Mouse (Mus musculus) lung, adult 18-20 months (tissue): ENCODE measurements around the gene Myo1g.
A peak's percentile ranks its signal among the peaks of the same experiment; 100 is the strongest.

Source experiments
- DNase-seq, 2 experiments: peaks; one replicate each; pipeline ENCODE4 v3.0.0; 2022; ENCODE audit warnings: mixed read lengths in 2 of 2

Myo1g gene

DNA sequence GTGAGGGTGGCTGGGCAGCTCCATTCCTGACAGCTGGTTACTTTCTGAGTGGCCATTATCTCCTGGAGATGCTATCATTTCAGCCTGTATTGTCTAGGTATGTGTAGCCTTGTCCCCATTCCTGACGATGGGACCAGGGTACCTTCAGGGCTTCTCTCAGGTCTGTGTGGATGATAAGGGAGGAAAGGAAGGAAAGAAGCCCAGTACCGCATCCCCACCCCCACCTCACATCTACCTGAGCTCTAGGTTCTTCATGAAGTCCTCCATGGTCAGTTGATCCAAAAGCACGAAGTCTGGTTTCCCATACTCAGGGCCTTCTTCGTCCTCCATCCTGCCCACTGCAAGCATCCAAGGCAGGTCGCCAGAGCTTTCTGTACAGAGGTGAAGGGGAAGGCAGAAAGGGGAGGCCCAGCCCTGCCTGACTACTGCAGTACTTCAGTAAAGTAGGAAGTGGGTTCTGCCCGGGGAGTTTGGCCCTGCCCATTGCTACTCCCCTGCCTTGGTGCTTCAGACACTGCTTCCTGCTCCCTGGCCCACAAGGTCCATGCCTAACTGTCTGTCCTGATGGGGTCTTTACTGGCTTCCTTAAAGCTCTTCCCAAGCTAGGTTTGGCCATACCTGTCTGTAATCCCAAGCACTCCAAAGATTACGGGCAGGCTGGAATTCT, at the start of gene Myo1g:
TSS of gene Myo1g (minus strand) at position 459 of the 667 bp plus-strand sequence.
- peak; percentile 54 to 67 for DNase-seq

DNA sequence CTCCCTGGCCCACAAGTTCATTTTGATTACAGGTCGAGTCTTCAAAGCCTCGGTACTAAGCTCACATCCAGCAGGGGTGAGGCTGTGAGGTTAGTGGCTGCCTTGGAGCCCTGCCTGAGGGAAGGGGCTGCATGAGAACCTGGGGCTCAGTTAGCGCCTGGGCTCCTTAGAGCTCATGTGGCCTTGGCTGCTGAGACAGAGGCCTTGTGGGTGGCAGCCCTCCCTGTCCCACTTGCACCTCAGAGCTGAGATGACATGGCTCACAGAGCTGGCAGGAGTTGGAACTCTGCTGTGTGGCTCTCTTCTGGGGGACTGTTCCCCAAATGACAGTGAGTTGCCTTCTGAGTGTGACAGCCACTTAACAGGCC, 48.6 kb upstream of the Myo1g start:
- DNase-seq: no peak

DNA sequence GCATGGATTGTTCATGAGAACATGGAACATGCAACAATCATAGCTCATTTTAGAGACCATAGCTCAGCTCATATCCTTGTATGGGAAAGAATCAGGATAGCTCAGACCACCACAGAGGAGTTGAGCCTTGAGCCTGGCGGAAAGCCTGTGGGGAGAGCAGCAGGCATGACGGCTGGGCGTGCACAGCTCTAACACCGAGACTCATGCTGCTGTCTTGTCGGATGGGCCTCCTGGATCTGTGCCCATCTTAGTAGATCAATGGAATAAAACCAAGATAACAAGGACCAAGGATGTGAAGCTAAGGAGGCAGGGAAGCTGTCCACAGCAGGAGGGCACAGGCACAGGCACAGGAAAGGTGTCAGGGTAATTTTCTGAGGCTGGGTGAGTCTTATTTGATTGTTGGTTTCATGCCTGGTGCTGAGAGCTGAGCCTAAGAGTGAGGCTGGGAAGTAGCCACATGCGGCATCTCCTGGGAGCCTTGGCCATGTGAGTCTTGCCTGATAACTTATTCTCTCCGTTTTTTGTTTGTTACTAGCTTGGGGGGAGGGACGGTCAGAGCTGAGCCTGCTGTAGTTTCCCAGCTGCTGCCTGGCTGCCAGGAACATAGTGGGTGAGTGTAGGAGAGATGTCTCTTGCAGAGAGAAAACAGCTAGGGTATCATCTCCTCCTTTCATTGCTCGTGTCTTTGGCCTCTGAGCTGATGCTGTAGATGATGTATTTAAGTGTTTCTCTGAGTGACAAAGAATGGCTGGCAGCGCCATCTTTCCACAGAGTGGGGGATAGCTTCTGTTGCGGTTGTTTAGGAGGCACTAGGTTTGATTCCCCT, 48.0 kb upstream of the Myo1g start:
- no peak for DNase-seq

DNA sequence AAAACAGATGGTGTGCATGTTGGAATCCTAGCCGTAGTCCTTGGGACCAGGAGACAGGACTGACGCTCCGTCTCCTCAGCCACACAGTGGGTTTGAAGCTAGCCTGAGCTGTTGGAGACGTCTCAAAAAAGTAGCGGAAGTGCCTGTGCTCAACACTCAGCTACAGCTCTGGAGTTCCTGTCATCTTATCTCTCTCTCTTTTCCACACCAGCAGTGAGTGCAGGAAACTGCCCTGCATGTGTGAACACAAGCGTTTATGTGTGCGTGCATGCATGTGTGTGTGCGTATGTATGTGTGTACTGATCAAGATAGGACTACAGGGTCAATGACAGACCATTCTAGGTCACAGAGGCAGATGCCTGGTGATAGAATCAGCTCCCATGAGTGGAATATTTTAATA, 47.2 kb upstream of the Myo1g start:
- no peak for DNase-seq

DNA sequence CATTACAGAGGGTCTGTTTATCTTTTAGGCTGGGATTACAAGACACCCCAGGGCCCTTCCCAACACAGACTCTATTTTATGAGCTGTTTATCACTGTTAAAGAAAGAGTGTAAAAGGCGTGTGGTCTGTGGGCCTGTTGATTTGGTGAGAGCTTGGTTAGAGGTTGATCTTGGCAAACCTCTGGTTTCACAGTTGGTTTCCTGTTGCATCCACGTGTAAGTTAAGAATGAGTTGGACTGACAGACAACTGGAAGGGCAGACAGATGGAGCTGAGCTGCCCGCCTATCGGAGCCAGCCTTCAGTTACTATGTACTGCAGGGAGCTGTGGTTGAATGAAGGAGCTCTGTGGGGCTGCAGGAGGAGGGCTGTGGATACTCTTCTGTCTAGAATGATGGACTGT, 45.7 kb upstream of the Myo1g start:
- DNase-seq: no peak

DNA sequence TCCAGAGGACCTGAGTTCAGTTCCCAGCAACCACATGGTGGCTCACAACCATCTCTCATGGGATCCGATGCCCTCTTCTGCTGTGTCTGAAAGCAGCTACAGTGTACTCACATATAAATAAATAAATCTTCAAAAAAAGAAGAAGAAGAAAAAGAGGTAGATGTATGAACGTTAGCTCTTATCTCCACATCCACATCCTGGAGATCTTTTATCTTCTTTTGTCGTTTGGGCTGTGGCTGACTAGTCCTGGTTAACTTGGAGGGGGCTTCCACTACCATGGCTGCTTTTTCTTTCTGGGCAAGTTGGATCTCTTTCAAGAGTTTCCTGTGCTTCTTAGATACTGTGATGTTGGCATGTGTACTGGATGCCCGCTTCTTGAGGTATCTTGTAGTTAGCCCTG, 42.4 kb upstream of the Myo1g start:
- no peak for DNase-seq

DNA sequence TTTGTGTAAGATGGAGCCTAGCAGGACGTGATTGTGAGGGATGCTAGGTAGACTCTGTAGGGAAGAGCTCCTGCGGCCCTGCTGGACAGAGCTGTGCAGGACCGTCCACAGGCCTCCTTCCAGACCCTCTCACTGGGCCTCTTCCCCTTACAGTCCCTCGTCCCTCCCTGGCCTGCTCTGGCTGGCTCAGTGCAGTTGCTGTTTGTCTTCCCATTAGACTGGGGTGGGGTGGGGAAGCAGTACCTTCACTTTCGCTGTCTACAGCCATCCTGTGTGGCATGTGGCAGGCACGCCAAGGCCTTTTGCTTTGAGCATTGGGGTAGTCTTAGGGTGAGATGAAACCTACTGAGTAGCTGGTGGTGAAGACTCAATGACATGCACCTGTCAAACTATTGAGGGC, 41.6 kb upstream of the Myo1g start:
- DNase-seq: no peak

DNA sequence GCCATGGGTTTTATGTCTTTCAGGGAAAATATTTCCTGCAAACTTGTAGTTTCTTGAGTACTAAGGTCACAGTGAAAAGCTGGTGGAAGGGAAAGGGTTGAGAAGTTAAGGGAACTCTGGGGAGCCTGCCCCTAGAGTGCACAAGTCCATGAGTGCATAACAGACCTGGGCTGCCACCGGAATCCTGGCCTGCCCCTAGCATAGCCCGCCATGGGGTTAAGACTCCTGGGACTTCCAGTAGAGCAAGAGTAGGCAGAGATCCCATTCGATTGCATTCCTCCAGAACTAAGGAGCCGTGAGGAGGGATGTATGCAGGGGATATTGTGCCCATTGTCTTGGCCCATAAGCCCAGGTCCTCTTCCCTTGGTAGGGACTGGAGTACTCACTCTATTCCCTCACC, 40.7 kb upstream of the Myo1g start:
- no peak for DNase-seq

DNA sequence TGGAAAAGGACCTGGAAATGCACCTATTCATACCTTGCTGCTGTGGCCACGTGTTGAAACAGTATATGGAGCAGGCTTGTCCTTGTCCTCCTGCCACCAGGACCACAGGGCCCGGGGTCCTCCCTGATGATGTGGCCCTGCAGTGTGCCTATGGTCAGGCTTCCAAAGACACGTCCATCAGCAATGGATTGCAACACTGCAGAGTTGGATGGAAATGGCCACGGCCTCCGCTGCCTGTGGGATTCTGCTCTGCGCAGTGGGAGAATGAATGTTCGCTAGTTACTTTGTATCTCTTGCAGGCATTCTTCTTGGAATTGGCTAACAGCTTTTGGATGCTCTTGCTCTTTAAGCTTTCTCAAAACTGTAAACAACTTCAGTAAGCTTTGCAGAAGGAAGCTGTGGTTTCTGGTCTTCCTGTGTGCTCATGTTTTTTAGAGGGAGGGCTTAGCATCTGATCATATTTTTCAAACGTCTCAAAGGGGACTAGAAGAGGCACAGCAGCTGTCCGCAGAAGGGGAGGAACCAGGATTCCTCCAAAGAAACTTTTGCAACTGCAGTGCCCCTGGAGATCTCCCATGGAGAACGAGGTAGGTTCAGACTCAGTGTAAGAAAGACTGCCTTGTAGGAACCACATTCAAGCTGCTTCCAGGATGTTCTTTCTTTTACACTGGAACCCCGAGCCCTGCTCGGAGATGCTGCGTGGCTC, 40.0 kb upstream of the Myo1g start:
- no peak for DNase-seq

DNA sequence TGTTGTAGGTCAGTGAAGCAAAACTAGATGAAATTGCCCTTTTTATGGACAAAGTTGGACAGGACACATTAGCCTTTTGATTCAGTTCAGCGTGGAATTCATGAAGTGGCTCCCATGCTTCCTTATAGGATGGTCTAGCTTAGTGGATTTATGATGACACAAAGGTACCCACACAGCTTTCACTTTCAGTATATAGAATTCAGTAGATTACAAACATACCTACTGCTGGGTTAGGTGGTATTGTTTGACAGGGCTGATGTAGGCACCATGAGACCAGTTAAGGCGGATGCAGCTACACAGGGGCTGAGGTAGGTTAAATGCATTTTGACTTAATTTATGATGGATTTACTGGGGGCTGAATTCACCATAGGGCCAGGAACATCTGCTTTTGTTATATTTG, 39.2 kb upstream of the Myo1g start:
- DNase-seq: no peak

DNA sequence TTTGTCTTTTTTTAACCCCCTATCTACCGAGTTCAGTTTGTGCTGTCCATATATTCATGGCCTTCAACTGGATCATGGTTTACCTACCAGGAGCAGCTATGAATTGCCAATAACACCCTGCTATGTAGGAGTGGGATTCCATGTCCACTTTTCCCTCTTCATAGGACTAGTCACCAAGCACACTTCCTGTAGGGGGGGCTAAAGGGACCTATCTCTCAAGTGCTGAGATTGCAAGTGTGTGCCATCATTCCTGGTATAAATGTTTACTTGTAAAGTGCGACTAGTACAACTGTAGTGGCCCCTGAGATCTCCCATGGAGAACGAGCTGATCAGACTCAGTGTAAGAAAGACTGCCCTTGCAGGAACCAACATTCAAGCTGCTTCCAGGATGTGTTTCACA, 37.5 kb upstream of the Myo1g start:
- no peak for DNase-seq

DNA sequence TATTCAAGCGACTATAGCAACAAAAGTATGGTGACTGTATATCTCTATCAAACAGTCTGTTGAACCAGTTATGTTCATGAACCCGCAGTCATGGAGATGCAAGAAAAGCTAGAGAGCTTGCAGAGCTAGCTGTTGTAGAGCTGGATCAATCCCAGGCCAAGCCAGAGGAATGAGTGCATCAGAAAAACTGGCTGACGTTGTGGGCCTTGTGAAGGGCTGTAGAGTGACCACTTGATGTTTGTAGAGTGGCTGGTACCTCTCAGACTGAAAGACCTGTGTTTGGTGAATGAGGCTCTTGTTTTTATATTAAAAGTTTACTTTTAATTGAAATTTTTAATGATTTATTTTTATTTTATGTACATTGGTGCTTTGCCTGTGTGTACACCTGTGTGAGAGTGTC, 29.4 kb upstream of the Myo1g start:
- peak in 1 of 2 experiments; percentile 45 for DNase-seq

DNA sequence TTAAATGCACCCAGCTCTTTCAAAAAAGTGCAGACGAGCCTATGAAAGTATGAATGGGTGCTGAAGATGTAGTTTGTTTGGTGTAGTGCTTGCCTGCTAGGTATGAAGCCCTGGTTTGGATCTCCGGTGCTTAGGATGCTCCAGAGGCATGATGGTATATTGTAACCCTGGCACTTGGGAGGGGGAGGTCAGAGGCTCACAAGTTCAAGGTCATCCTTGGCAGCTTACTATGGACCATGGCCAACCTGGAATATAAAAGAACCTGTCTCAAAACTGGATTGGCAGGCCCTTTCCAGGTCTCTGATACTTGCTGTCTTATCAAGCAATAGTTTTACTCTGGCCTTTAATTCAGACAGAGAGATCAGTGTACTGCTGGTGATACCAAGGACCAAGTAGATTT, 29.0 kb upstream of the Myo1g start:
- no peak for DNase-seq

DNA sequence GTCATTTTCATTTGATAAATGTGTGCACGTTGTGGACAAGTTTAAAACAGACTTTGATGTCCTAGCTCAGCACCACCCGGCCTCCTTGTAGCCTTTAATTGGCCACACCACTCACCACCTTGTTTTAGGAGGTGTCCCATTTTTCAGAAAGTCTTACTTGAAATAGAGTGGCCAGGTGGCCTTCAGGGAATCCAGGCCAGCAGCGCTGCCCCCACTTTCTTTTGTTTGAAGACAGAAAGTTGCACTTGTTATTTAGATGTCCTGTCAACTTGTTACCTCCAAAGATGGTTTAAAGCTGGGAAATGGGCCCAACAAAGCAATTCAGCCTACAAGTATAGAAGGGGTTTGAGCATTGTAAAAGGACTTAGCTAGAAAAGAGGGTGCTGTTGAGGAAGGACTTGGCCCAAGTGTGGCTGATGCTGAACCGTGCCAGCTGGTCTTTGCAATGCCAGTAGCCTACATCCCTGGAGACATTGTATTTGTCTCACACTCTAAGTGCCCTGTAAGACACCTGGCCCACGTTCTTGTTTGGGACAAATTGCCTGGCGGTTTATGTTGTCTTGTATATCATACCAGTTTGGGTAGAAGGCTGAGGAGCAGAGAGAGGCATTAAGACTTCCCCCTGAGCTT, 27.0 kb upstream of the Myo1g start:
- no peak for DNase-seq

DNA sequence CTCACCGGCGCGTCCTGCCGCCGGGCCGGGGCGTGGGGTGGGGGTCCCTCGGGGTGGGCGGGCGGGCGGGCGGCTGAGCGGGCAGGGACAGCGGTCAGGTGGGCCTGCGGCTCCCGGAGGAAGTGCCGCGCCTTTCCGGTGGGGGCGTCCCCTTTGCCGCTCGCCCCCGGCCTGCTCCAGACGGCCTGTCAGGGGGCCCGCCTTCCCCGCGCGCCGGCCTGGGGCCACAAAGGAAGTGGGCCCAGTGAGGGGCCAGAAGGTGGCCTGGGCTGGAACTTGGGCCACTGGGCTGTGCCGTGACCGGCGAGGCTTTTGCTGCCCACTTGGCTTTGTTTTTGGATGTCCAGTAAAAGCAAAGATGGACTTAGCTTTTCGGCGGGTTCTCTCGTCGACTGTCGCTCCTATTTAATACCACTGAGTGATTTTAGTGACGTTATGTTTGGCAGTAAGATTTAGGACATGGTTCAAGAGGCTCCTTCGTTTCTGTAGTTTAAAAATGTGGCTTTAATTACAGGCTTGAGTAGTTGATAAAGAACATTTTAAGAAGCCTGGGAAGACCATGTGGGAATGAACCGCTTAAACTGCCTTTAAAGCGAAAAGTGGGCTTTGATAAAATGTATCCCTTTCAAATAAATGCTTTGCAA, 26.4 kb upstream of the Myo1g start:
- DNase-seq: peak; percentile 74 to 79

DNA sequence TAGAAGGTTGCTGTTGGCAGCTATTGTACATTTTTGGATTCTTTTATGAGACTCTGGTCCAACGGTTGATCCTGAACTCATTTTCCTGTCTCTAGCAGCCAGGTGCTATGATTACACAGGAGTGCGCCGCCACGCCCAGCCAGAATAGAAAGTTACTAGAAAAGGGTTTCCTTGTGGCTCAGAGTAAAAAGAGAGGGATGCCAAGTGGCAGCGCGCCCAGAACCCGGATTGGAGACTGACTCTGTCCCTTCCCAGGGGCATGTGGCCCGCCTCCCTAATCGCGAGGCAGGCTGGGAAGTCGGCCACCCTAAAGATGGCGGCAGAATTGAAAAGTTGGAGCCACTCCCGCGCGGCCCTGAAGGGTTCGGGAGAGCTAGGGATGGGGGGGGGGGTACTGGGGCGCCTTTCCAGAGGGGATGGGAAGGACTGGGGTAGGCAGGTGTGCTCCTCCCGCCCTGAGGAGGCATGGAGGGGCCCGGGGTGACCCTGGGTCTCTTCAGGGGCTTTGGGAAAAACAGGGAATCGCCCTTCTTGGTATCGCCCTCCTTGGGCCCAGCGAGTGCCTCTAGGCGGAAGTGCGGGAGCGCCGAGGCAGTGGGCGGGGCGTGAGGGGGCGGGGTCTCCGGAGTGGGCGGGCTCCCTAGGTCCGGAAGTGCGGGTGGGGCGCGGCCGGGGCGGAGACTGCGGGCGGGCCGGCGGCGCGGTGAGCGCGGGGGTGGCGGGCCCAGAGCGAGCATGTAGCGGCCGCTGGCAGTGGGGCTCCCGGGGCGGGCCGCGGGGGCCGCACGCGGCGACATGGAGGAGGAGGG, 25.6 kb upstream of the Myo1g start, which contains the start of gene Ccm2:
TSS of gene Ccm2 (plus strand) at position 683 of the 809 bp plus-strand sequence.
- DNase-seq: peak; percentile 98 to 99

DNA sequence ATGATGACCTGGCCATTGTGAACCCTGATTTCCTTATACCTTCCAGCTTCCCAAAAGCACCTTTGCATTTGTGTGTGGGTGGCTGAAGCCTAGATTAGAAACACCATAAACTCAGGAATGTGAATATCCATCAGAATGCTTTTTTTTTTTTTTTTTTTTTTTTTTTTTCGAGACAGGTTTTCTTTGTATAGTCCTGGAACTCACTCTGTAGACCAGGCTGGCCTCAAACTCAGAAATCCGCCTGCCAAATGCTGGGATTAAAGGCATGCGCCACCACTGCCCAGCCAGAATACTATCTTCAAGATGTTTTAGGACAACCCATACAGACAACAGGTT, 25.1 kb upstream of the Myo1g start:
- DNase-seq: no peak

DNA sequence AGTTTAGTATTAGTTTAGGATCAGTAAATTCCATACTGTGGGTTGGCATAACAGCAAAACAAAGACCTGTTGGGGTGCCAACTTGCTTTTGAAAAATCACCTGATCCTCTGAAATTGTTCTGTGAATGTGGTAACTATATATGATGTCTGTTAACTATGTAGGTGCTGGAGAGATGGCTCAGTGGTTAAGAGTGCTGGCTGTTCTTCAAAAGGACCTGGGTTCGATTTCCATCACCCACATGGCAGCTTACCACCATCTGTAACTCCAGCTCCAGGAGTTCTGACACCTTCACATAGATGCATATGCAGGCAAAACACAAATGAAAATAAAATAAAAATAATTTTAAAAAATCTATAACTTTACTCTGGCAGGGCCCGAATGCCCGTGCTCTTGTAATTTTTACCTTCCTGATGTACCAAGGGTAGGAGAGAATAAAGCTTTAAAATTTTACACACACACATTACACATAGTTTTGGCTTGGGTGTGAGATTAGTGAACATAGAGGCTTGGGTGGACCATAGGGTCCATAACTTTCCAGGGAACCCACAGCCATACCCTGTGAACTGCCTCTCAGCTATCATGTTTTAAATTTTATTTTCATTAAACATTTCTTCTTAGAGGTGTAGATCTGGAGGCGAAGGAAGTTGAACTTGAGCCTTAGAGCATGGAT, 24.6 kb upstream of the Myo1g start:
- no peak for DNase-seq

DNA sequence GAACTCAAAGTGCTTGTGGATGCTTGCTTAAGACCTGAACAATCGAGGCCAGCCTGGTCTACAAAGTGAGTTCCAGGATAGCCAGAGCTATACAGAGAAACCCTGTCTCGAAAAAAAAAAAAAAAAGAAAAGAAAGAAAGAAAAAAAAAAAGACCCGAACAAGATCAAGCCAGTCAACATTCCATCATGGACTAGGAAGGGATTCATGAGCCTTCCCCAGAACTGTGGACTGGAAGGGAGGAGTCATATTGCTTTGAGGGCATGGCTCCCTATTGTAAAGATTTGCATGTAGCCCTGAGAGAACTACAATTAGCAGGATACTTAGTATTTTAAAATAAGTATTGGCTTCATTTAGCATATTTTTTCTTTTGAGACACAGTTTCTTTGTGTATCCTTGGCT, 23.9 kb upstream of the Myo1g start:
- DNase-seq: no peak

DNA sequence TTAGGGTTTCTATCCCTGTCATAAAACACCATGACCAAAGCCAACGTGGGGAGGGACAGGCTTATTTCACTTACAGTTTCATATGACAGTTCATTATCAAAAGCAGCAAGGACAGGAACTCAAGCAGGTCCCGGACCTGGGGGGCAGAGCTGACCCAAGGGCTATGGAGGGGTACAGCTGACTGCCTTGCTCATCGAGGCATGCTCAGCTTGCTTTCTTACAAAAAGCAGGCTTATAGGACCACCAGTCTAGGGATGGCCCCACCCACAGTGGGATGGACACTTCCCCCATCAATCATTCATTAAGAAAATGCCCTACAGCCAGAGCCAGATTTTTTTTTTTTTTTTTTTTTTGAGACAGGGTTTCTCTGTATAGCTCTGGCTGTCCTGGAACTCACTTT, 10.0 kb upstream of the Myo1g start:
- no peak for DNase-seq

DNA sequence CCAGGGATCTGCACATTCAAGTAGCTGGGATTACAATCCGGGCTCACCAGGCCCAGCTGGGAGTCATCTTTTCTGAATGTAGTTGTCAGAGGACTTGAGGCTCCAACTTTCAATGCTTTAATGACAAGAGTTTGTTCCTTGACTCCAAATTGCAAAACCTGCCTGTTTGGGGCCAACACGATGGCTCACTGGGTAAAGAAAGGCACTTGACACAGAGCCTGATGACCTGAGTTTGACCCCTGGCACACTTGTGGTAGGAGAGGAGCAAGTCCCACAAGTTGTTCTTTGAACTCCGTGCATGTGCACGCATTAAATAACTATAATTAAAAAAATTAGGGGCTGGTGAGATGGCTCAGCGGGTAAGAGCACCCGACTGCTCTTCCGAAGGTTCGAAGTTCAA, 9.2 kb upstream of the Myo1g start:
- peak in 1 of 2 experiments; percentile 29 for DNase-seq
